Comparison of ENCODE assay signal across 24 mouse cellular contexts in genomic region chr19:29121394-29121793, GRCm38 (mm10). TPM values are rescaled to one million over a fixed set of nuclear protein-coding genes. Genes with fewer than 3 reads are reported as not detected.
DNase-seq lines count a peak whose midpoint lies in the region; ATAC-seq lines count a peak whose summit lies in the region.
"Had no signal": no experiment of that assay in that cellular context is flagged by ENCODE, and none has a peak within 500 bp of the region (broad histone marks: within the 10 kb centered on the region; RNA-seq: fewer than 3 reads in every experiment).

No protein-coding gene starts in this region.

- no peak overlapping the region for H3K4me3 ChIP-seq in forebrain, embryonic 12.5 days (replicated peaks)
- H3K4me3 ChIP-seq: embryonic facial prominence, embryonic 10.5 days; embryonic facial prominence, embryonic 13.5 days; erythroblast, embryonic 14.5 days; forebrain, embryonic 13.5 days; hindbrain, embryonic 12.5 days; hindbrain, embryonic 15.5 days had no signal

- ATAC-seq in forebrain, embryonic 12.5 days (ENCODE audit: low FRiP score) = no peak
- ATAC-seq: activated CD4-positive, CD25-positive, alpha-beta regulatory T cell, adult 4 months; forebrain, embryonic 13.5 days; forebrain, embryonic 16.5 days had no signal

- H3K36me3 ChIP-seq in forebrain, embryonic 12.5 days (replicated peaks) = peaks cover 35% of the 10 kb centered on the region

- H3K9me3 ChIP-seq in forebrain, embryonic 12.5 days = no peaks in the 10 kb centered on the region
- H3K9me3 ChIP-seq: embryonic facial prominence, embryonic 10.5 days; embryonic facial prominence, embryonic 13.5 days; forebrain, embryonic 13.5 days; hindbrain, embryonic 12.5 days; hindbrain, embryonic 15.5 days had no signal

- no peak overlapping the region for H3K4me2 ChIP-seq in forebrain, embryonic 12.5 days
- H3K4me2 ChIP-seq: embryonic facial prominence, embryonic 13.5 days; forebrain, embryonic 13.5 days; heart, embryonic 11.5 days; hindbrain, embryonic 12.5 days; hindbrain, embryonic 15.5 days had no signal

- peak; percentile 69 for DNase-seq in adrenal gland, adult 2 months
- no peak for DNase-seq in adrenal gland, postnatal 4 days (ENCODE audit: low spot score in 2 of 2)
- DNase-seq in kidney, adult 18-20 months = peak; percentile 35
- DNase-seq in kidney, adult 11 months = no peak
- peak; percentile 42 for DNase-seq in kidney, adult 9 months
- DNase-seq in kidney, postnatal 4 days = no peak
- DNase-seq in kidney, postnatal 36 days = peak; percentile 37 to 49
- DNase-seq: cerebellum, adult 11-12 months; cerebellum, adult 8-10 months; cerebellum, postnatal 10 days; cerebellum, postnatal 36 days; embryo, embryonic 11 days; gastrocnemius, postnatal 10 days; gastrocnemius, postnatal 36 days had no signal

- H3K27me3 ChIP-seq in forebrain, embryonic 12.5 days = no peaks in the 10 kb centered on the region
- H3K27me3 ChIP-seq: embryonic facial prominence, embryonic 13.5 days; forebrain, embryonic 13.5 days; hindbrain, embryonic 12.5 days; hindbrain, embryonic 15.5 days had no signal

- H3K9ac ChIP-seq in forebrain, embryonic 12.5 days = no peak overlapping the region
- H3K9ac ChIP-seq: embryonic facial prominence, embryonic 13.5 days; forebrain, embryonic 13.5 days; hindbrain, embryonic 12.5 days; hindbrain, embryonic 15.5 days had no signal

- 91% methylated on average over 9 of the region's 9 CpGs for WGBS in forebrain, embryonic 12.5 days

- no peak overlapping the region for H3K27ac ChIP-seq in forebrain, embryonic 12.5 days
- H3K27ac ChIP-seq: embryonic facial prominence, embryonic 10.5 days; embryonic facial prominence, embryonic 13.5 days; forebrain, embryonic 13.5 days; hindbrain, embryonic 12.5 days; hindbrain, embryonic 15.5 days had no signal

- H3K4me1 ChIP-seq in forebrain, embryonic 12.5 days = no peaks in the 10 kb centered on the region
- H3K4me1 ChIP-seq: embryonic facial prominence, embryonic 10.5 days; embryonic facial prominence, embryonic 13.5 days; forebrain, embryonic 13.5 days; hindbrain, embryonic 12.5 days; hindbrain, embryonic 15.5 days had no signal

RNA-seq across cellular contexts. Expression of gene Rcl1, which starts 20.2 kb away (rescaled TPM):
- 10 to 100 TPM; 25.6 to 26.9 TPM for total RNA-seq in adrenal gland, adult 2 months (2021)
- polyA plus RNA-seq in adrenal gland, adult 2 months (2012; rRNA removed) = 47.5 and 51.4 TPM in 2 replicates
- total RNA-seq in adrenal gland, postnatal 4 days (2021) = 10 to 100 TPM; 26.9 to 30.0 TPM
- 42.1 and 43.8 TPM in 2 replicates for polyA plus RNA-seq in forebrain, embryonic 12.5 days (2016; fragmentation: Nextera tagmentation; extraction: Ambion mirVana)

Comparison
In these comparisons a context has a peak if more than half of its experiments do, and no peak if none do; other contexts are left out.
1. DNase-seq: peak in adrenal gland, adult 2 months (single experiment), kidney, adult 18-20 months (single experiment), kidney, adult 9 months (single experiment) and kidney, postnatal 36 days (2 of 2); none in adrenal gland, postnatal 4 days (0 of 2), kidney, adult 11 months (single experiment) and kidney, postnatal 4 days (0 of 2).